Mouse (Mus musculus): ENCODE results near the gene Dap. TPM values are rescaled to one million over a fixed set of nuclear protein-coding genes. Genes with fewer than 3 reads are reported as not detected.

Gene Dap
- polyA plus RNA-seq, 1 experiment from 2014 or later = 45.0 TPM

DNA sequence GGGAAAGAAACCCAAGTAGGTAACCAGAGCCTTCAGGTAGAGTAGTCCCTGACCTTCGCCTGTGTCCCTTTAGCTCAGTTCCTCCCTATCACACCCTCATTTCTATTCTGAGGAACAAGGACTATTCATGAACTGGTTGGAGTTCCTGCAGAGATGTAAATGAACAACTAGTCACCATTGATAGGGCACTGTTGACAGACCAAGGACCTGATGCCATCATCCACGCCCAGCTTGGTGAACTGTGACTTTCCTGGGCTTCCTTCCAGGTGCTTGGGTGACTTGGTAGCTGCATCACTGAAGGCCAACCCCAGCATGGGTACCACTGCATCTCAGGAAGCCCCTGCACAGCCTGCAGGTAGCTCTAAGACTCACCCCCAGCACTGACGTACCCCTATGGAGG, 58.2 kb downstream of the Dap start:
- ATAC-seq (ENCODE audit: insufficient read depth) = no peak
- H3K36me3 ChIP-seq (replicated peaks) = no peaks in the 10 kb centered on the region
- H3K4me3 ChIP-seq (replicated peaks) = no peak overlapping the region
- no peak overlapping the region for H3K4me2 ChIP-seq
- no peak overlapping the region for H3K9ac ChIP-seq
- peaks cover 12% of the 10 kb centered on the region for H3K4me1 ChIP-seq (replicated peaks)
- H3K27me3 ChIP-seq = no peaks in the 10 kb centered on the region
- WGBS (ENCODE audit: insufficient replicate concordance) = 48% methylated on average over 3 of the region's 3 CpGs
- no peak overlapping the region for H3K27ac ChIP-seq (replicated peaks)
- no peaks in the 10 kb centered on the region for H3K9me3 ChIP-seq (replicated peaks)

- Histone ChIP-seq H3K27me3 (no peaks in the 10 kb centered on the region), H3K9me3 (replicated peaks) (no peaks in the 10 kb centered on the region), H3K27ac (replicated peaks) (no peak overlapping the region), H3K4me3 (replicated peaks) (no peak overlapping the region), H3K9ac (no peak overlapping the region), H3K4me1 (replicated peaks) (peaks cover 12% of the 10 kb centered on the region), H3K36me3 (replicated peaks) (no peaks in the 10 kb centered on the region), H3K4me2 (no peak overlapping the region)
- WGBS (ENCODE audit: insufficient replicate concordance) = 52% methylated on average over 5 of the region's 5 CpGs
- ATAC-seq (ENCODE audit: insufficient read depth) = no peak
Observed at GRCm38 (mm10) chr15:31284142-31284541, 60.0 kb downstream of the Dap start.

DNA sequence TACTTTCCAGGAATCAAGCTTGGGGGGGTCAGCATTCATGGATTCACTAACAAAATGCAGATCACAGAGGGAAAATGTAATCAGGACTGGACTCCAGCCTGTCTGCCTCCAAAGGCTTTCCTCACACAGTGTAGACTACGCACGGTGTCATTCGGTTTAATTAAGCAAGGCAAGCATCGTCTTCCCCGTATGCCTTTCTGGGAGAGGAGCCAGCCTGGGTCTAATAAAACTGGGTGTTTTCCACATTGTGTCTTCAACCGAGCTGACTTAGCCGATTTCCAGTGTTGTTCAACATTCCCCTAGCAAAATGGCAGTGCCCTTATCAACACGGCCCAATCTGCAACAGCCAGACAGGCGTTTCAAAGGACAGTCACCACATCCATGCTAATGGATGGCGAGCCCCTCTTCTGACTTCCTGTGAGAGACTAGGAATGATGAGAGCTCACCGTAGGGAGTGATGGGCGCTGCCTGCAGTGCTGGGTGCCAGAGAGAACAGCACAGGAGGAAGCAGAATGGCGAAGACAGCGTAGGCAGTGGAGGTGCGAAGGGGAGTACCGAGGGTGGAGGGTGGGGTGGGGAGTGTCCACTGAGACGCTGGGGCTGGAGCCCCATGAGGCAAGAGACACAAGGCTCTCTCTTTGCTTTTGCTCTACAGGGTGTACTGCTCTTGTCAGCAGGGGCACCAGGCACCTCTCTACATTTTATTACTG, 61.0 kb downstream of the Dap start:
- H3K9me3 ChIP-seq (replicated peaks) = no peaks in the 10 kb centered on the region
- WGBS (ENCODE audit: insufficient replicate concordance) = 52% methylated on average over 17 of the region's 17 CpGs
- no peak overlapping the region for H3K27ac ChIP-seq (replicated peaks)
- peaks cover 12% of the 10 kb centered on the region for H3K4me1 ChIP-seq (replicated peaks)
- no peaks in the 10 kb centered on the region for H3K27me3 ChIP-seq
- ATAC-seq (ENCODE audit: insufficient read depth) = no peak
- H3K9ac ChIP-seq = no peak overlapping the region
- no peak overlapping the region for H3K4me3 ChIP-seq (replicated peaks)
- no peak overlapping the region for H3K4me2 ChIP-seq
- no peaks in the 10 kb centered on the region for H3K36me3 ChIP-seq (replicated peaks)

DNA sequence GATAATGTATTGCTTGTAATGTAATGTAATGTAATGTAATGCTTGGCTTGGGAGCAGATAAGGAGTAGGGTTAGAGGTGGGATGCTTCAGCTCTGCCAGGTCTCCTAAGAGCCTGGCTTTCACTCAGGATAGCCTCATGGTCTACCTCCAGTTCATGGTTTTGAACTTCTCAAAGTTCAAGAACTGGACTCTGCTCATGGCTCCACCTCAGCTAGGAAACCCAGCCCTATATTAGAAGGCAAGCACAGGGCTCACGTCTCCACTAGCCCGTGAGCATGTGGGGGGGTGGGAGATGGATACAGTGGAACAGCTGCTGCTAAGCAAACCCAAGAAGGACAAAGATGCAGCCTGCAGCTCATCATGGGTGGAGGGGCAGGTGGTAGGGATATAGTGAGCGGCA, 61.6 kb downstream of the Dap start:
- Histone ChIP-seq H3K9me3 (replicated peaks) (no peaks in the 10 kb centered on the region), H3K4me1 (replicated peaks) (peaks cover 7% of the 10 kb centered on the region), H3K36me3 (replicated peaks) (no peaks in the 10 kb centered on the region), H3K4me2 (no peak overlapping the region), H3K9ac (no peak overlapping the region), H3K27ac (replicated peaks) (no peak overlapping the region), H3K27me3 (no peaks in the 10 kb centered on the region), H3K4me3 (replicated peaks) (no peak overlapping the region)
- no peak for ATAC-seq (ENCODE audit: insufficient read depth)
- 66% methylated on average over 3 of the region's 3 CpGs for WGBS (ENCODE audit: insufficient replicate concordance)

DNA sequence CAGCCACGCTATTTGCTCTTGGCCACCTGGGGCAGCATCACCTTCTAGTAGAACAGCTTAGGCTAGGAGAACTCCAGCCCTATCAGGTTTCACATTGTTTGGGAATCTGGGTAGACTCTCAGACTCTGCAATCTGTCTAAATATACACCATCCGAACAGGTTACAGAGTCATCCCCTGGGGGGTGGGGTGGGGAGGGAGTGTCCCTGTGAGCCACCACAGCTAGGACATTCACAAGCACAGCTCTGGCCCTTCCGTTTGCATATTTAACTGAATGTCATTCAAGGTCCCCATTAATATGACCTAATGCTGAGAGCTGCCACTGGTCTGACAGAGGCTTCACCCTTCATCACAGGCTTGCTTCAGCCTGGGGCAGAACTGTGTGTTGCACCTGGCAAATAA, 68.5 kb downstream of the Dap start:
- WGBS (ENCODE audit: insufficient replicate concordance) = 42% methylated on average over 3 of the region's 3 CpGs

DNA sequence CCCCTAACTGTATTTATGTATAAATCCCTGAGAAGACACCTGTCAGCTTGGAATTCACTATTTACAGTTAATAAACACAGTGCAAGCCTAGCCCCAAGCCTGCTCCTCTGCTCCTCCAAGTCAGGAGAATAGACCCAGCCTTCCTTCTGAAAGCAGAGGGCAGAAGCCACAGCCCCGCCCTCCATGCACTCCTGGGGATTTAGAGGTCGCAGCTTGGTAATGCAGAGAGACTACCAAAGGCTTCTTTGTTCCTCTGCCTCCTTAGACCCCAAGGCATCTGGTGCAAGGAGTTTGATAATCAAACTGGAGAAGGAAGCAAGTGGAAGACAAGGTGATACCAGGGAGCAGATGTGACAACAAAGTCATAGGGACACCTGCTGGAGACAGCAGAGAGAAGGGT, 70.2 kb downstream of the Dap start:
- no peak overlapping the region for H3K4me3 ChIP-seq (replicated peaks)
- no peak overlapping the region for H3K4me2 ChIP-seq
- no peak overlapping the region for H3K27ac ChIP-seq (replicated peaks)
- H3K27me3 ChIP-seq = peaks cover 27% of the 10 kb centered on the region
- no peaks in the 10 kb centered on the region for H3K36me3 ChIP-seq (replicated peaks)
- no peaks in the 10 kb centered on the region for H3K9me3 ChIP-seq (replicated peaks)
- H3K4me1 ChIP-seq (replicated peaks) = no peaks in the 10 kb centered on the region
- H3K9ac ChIP-seq = no peak overlapping the region
- ATAC-seq (ENCODE audit: insufficient read depth) = no peak
- WGBS (ENCODE audit: insufficient replicate concordance) = 21% methylated on average over 2 of the region's 2 CpGs

More for the DNA sequence above, 68.5 kb downstream of the Dap start:
- Histone ChIP-seq H3K4me3 (replicated peaks) (no peak overlapping the region), H3K27ac (replicated peaks) (no peak overlapping the region), H3K36me3 (replicated peaks) (no peaks in the 10 kb centered on the region), H3K27me3 (peaks cover 18% of the 10 kb centered on the region), H3K4me2 (no peak overlapping the region), H3K9ac (no peak overlapping the region), H3K9me3 (replicated peaks) (no peaks in the 10 kb centered on the region), H3K4me1 (replicated peaks) (no peaks in the 10 kb centered on the region)
- no peak for ATAC-seq (ENCODE audit: insufficient read depth)

- 12% methylated on average over 40 of the region's 40 CpGs for WGBS (ENCODE audit: insufficient replicate concordance)
- Histone ChIP-seq H3K27me3 (peaks cover 27% of the 10 kb centered on the region), H3K27ac (replicated peaks) (no peak overlapping the region)
Observed at GRCm38 (mm10) chr15:31296882-31297776, 73.0 kb downstream of the Dap start.

GRCm38 (mm10) chr15:31297777-31298137, 73.6 kb downstream of the Dap start:
- Histone ChIP-seq H3K4me3 (replicated peaks) (no peak overlapping the region), H3K9ac (no peak overlapping the region), H3K27ac (replicated peaks) (no peak overlapping the region), H3K4me2 (no peak overlapping the region), H3K4me1 (replicated peaks) (no peaks in the 10 kb centered on the region), H3K9me3 (replicated peaks) (no peaks in the 10 kb centered on the region), H3K36me3 (replicated peaks) (no peaks in the 10 kb centered on the region), H3K27me3 (peaks cover 27% of the 10 kb centered on the region)
- WGBS (ENCODE audit: insufficient replicate concordance) = 33% methylated on average over 13 of the region's 13 CpGs
- ATAC-seq (ENCODE audit: insufficient read depth) = no peak

More at GRCm38 (mm10) chr15:31296882-31297776, 73.0 kb downstream of the Dap start:
- Histone ChIP-seq H3K36me3 (replicated peaks) (no peaks in the 10 kb centered on the region), H3K9ac (no peak overlapping the region), H3K9me3 (replicated peaks) (no peaks in the 10 kb centered on the region), H3K4me2 (no peak overlapping the region), H3K4me1 (replicated peaks) (no peaks in the 10 kb centered on the region), H3K4me3 (replicated peaks) (no peak overlapping the region)
- ATAC-seq (ENCODE audit: insufficient read depth) = no peak

- Histone ChIP-seq H3K27ac (replicated peaks) (no peak overlapping the region), H3K9me3 (replicated peaks) (no peaks in the 10 kb centered on the region), H3K36me3 (replicated peaks) (no peaks in the 10 kb centered on the region), H3K9ac (no peak overlapping the region), H3K4me3 (replicated peaks) (no peak overlapping the region), H3K27me3 (peaks cover 27% of the 10 kb centered on the region), H3K4me1 (replicated peaks) (no peaks in the 10 kb centered on the region), H3K4me2 (no peak overlapping the region)
- WGBS (ENCODE audit: insufficient replicate concordance) = 30% methylated on average over 6 of the region's 6 CpGs
- no peak for ATAC-seq (ENCODE audit: insufficient read depth)
Observed at GRCm38 (mm10) chr15:31299258-31299917, 75.3 kb downstream of the Dap start.

- Histone ChIP-seq H3K9me3 (replicated peaks) (no peaks in the 10 kb centered on the region), H3K4me1 (replicated peaks) (no peaks in the 10 kb centered on the region), H3K4me3 (replicated peaks) (no peak overlapping the region), H3K4me2 (no peak overlapping the region), H3K36me3 (replicated peaks) (no peaks in the 10 kb centered on the region), H3K27ac (replicated peaks) (no peak overlapping the region), H3K27me3 (peaks cover 10% of the 10 kb centered on the region), H3K9ac (no peak overlapping the region)
- 65% methylated on average over 12 of the region's 12 CpGs for WGBS (ENCODE audit: insufficient replicate concordance)
- ATAC-seq (ENCODE audit: insufficient read depth) = no peak
Observed at GRCm38 (mm10) chr15:31302293-31302990, 78.3 kb downstream of the Dap start.

DNA sequence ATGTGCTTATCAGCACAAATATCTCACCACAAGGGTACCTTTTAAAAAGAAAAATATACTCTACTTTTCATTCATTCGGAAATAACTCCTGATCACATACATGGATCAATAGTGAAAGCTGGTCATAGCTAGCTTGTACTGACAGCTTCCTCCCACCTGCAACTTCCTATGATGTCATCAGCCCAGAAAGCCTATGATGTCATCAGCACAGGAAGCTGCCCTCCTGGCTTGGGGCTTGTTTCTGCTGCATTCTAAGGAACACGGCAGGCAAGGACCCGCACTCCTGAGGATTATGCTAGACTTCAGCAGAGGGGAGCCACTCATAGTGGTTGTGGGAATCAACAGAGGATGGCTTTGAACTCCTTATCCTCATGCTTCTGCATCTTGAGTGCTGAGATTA, 80.2 kb downstream of the Dap start:
- 50% methylated on average over 3 of the region's 3 CpGs for WGBS (ENCODE audit: insufficient replicate concordance)
- H3K9ac ChIP-seq = no peak overlapping the region

More for the DNA sequence above, 80.2 kb downstream of the Dap start:
- H3K27ac ChIP-seq (replicated peaks) = no peak overlapping the region
- H3K36me3 ChIP-seq (replicated peaks) = no peaks in the 10 kb centered on the region
- H3K4me2 ChIP-seq = no peak overlapping the region
- H3K4me1 ChIP-seq (replicated peaks) = no peaks in the 10 kb centered on the region
- ATAC-seq (ENCODE audit: insufficient read depth) = no peak
- H3K4me3 ChIP-seq (replicated peaks) = no peak overlapping the region
- no peaks in the 10 kb centered on the region for H3K27me3 ChIP-seq
- H3K9me3 ChIP-seq (replicated peaks) = no peaks in the 10 kb centered on the region
